Mouse (Mus musculus): ENCODE data around the gene Ttc21b.

Gene Ttc21b

GRCm38 (mm10) chr2:66173134-66173533, 83.3 kb downstream of the Ttc21b start:
- no peak for DNase-seq (ENCODE audit: inconsistent age in 2 of 2, low spot score in 1 of 2)

- no peak for DNase-seq (ENCODE audit: inconsistent age in 2 of 2, low spot score in 1 of 2)
Measured at GRCm38 (mm10) chr2:66171643-66172042, 84.8 kb downstream of the Ttc21b start.

DNA sequence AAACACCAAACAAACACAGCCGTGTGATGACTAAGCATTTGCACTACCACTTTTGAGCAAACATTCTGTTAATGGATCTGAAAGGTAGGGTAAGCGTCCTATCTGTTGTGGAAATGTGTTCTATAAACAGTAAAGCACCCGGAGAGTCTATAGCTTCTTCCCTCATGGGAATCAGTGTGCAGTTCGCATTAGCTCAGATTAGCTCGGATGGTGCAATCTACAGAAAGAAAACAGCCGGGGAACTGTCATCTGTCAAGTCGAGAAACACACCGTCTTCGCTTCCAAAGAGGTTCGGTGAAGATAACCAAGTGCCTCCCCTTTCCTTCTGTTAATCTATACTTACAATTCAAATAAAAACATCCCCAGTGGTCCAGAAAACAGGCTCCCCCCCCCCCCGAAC, 85.7 kb downstream of the Ttc21b start:
- DNase-seq (ENCODE audit: inconsistent age in 2 of 2, low spot score in 1 of 2) = peak in 1 of 2 experiments; percentile 11

GRCm38 (mm10) chr2:66165025-66165424, 91.4 kb downstream of the Ttc21b start:
- DNase-seq (ENCODE audit: inconsistent age in 2 of 2, low spot score in 1 of 2) = no peak

- DNase-seq (ENCODE audit: inconsistent age in 2 of 2, low spot score in 1 of 2) = no peak
Measured at GRCm38 (mm10) chr2:66158140-66158915, 98.1 kb downstream of the Ttc21b start.

DNA sequence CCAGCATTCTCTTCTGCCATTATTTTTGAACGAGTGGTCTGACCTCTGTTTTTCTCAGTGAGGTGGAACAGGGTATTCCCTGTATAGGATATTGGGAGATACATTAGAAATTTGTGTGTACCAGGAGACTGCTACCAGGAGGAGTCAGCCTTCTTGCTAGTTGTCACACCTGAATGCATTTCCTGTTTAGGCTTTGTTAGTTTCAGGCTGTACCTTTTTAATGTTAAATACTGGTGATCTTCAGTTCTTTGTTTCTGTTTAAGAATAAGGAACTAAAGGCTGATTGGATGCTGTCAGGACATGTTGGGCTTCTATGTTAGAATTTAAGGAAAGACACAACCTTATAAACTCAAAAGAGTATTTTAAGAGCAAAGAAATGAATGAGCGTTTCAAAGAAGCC, 105.0 kb downstream of the Ttc21b start:
- no peak for DNase-seq (ENCODE audit: inconsistent age in 2 of 2, low spot score in 1 of 2)

DNA sequence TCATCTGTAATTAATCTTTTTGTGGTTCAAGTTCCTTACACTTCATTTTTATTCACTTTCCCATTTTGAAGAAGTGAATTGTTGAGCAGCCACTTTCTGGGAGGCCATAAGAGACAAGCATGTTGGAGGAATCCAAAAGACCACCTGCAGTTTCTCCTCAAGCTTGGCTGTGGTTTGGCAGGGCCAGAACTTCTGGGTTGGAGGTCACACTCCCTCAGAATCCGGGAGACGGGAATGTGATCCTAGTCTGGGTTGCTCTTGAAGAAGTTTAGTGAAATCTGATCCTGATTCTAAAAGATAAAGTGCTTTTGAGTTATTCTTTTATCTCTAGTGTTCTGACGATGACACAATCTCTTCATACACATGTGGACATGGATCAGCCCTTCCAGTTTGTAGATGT, 105.9 kb downstream of the Ttc21b start:
- DNase-seq (ENCODE audit: inconsistent age in 2 of 2, low spot score in 1 of 2) = no peak

DNA sequence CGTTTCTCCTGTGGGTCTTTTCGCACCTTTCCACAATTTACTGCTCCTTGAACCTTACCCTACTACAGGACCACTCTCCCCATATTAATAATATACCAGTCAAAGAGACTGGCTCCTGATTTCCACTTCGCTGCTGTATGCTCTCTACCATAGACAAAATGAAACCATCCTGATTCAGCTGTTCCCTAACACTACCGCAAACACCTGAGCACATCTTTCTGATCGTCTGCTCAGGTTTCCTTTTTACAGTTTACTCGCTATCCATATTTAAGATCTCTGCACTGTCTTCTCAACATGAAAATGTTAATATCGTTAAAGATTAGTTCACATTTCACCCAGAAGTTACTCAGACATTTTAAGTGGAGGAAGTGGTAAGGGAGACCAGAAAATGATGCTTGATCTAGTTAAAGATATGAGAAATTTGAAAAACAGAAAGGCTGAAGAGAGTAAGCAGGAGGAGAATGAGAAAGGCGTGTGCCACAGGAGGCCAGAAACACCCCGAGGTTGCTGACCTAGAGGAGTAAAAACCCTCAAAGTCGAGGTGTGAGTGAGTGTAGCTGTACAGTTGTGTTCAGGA, 107.7 kb downstream of the Ttc21b start:
- DNase-seq (ENCODE audit: inconsistent age in 2 of 2, low spot score in 1 of 2) = no peak

- peak in 1 of 2 experiments; percentile 24 for DNase-seq (ENCODE audit: inconsistent age in 2 of 2, low spot score in 1 of 2)
Measured at GRCm38 (mm10) chr2:66146473-66146872, 109.9 kb downstream of the Ttc21b start.

DNA sequence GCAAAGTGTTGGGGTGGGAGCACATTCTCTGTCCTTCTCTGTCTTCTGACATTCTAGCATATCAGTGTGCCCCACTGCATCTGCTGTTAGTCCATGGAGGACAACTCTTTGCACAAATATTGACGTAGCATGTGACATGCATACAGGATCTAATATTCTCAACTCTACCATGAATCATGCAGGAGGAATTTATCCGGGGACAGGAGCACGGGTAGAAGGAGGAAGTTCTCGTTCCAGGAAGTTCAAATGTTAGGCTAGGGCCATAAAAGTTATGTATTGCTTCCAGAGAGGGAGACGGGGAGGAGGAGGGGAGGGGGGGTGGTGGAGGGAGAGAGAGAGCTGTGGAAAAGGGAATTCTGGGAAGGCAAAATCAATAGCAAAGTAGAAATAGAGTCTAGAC, 111.6 kb downstream of the Ttc21b start:
- DNase-seq (ENCODE audit: inconsistent age in 2 of 2, low spot score in 1 of 2) = peak in 1 of 2 experiments; percentile 25

- DNase-seq (ENCODE audit: inconsistent age in 2 of 2, low spot score in 1 of 2) = no peak
Measured at GRCm38 (mm10) chr2:66143284-66143683, 113.1 kb downstream of the Ttc21b start.

DNA sequence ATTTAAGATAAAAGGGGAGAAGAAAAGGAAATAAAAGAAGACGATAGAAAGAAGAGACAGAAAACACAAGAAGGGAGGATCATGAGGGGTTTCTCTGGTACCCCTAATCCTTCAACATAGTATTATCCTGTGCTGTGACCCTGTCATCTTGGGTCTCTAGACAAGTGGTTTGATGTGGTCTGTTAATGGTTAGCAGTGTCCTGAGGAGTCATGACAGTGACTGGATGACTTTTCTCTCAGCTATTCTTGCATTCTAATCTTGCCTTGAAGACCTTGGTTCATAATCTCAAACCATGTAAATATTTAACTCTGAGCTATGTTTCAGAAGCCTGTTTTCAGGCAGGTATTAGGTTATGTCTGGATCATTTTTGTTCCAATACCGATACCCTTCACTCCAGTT, 113.7 kb downstream of the Ttc21b start:
- no peak for DNase-seq (ENCODE audit: inconsistent age in 2 of 2, low spot score in 1 of 2)

DNA sequence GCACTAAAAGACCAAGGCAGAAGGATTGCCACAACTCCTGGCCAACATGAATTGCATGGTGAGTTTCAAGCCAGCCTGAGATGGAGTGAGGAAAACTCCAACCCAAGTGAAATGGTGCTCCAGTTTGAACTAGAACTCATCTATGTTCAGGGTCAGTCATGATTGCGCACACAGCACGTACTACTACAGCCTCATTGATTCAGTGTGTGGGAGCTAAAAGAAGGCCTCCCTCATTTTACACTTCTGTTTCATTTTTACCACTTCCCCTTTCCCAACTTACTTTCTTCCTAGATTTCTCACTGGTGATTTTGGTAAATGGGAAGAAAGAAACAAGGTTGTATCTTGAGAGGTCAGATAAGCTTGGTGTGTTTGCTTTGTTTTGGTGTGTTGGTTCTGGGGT, 114.1 kb downstream of the Ttc21b start:
- no peak for DNase-seq (ENCODE audit: inconsistent age in 2 of 2, low spot score in 1 of 2)

DNA sequence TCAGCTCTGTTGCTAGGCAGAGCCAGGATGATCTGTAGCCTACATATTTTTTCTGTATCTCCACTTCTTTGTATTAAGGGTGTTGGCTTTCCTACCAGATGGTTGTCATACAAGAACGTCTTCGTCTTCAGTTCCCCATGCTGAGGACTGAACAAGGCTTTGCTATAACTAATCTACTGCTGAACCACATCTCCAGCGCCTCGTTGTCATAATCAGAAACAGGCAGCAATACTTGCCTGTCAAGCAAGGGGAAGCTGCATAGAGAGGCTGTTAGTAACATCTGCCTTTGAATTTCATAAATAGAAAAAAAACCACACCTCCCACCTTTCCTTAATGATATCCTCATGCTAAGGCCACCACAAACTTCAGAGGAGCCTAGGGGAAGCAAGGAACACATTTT, 116.2 kb downstream of the Ttc21b start:
- DNase-seq (ENCODE audit: inconsistent age in 2 of 2, low spot score in 1 of 2) = no peak
